In the genomic region with DNA sequence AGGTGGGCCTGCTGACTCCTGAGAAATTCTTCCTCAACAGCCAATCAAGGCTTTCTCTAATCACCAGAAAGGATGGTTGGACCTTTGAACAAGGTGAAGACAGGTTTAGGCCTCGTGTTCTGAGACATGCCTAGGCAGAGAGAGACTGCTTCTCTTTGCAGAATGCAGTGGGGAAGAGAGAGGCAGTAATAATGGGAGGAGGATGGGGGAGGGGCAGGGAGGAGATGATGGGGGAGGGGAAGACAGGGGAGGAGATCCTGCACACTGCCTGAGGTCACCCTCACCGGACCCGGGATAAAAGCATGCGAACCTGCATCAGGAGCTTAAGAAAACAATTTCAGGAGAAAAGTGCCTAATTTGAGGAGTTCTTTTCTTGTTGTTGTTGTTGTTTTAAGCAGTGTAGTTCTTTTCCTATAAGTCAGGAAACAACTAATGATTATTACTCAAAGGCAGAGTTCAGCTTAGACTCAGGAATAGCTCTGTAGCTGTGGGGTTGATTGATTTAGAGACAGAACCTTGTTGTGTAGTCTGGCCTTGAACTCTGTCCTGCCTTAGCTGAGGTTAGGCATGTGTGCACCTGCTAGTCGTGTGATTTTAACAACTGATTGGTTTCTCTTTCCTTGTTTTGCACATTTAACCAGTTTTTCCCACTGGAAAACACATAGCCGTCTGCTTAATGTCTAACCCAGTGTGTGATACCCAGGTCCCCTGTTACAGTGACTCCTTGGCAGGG, we compare ENCODE assay signal across 17 mouse cellular contexts. TPM values are rescaled to one million over a fixed set of nuclear protein-coding genes. Genes with fewer than 3 reads are reported as not detected.
DNase-seq lines count a peak whose midpoint lies in the region; ATAC-seq and TF ChIP-seq lines count a peak whose summit lies in the region.
"Had no signal": no experiment of that assay in that cellular context is flagged by ENCODE, and none has a peak within 500 bp of the region (broad histone marks: within the 10 kb centered on the region; RNA-seq: fewer than 3 reads in every experiment).

No protein-coding gene starts in this region.

- H3K4me1 ChIP-seq in forebrain, embryonic 13.5 days: 0 out of 2 replicates have a peak, but pooled peaks cover 4% of the 10 kb centered on the region
- no peaks in the 10 kb centered on the region for H3K4me1 ChIP-seq in forebrain, embryonic 14.5 days (ENCODE audit: control insufficient read depth, insufficient read depth, low read length)
- H3K4me1 ChIP-seq in heart, postnatal 0 days (ENCODE audit: control insufficient read depth, insufficient read depth): peaks cover 16% of the 10 kb centered on the region
- peaks cover 25% of the 10 kb centered on the region for H3K4me1 ChIP-seq in neural tube, embryonic 13.5 days (replicated peaks)
- H3K4me1 ChIP-seq in neural tube, embryonic 15.5 days: peaks cover 11% of the 10 kb centered on the region; the same call in 1 of the 2 replicates
- peaks cover 10% of the 10 kb centered on the region for H3K4me1 ChIP-seq in stomach, embryonic 16.5 days (ENCODE audit: control insufficient read depth, insufficient read depth, low read length)

- TF ChIP-seq EP300 in heart, postnatal 0 days (IDR thresholded peaks at IDR 0.05; ENCODE audit: low read depth): no peak

- peak overlapping the region; percentile 22; the same call in 1 of the 2 replicates for H3K27ac ChIP-seq in forebrain, embryonic 13.5 days
- H3K27ac ChIP-seq in forebrain, embryonic 14.5 days (ENCODE audit: low read depth, low read length): no peak overlapping the region
- peak overlapping the region; percentile 74 for H3K27ac ChIP-seq in heart, postnatal 0 days (ENCODE audit: low read depth)
- H3K27ac ChIP-seq in neural tube, embryonic 13.5 days (replicated peaks): 0 out of 2 replicates have a peak overlapping the region, but pooled peaks have one; percentile 6
- H3K27ac ChIP-seq in neural tube, embryonic 15.5 days (replicated peaks): no peak overlapping the region
- H3K27ac ChIP-seq in stomach, embryonic 16.5 days (ENCODE audit: low read length): 0 out of 2 replicates have a peak overlapping the region, but pooled peaks have one; percentile 15

- no peak overlapping the region for H3K4me2 ChIP-seq in forebrain, embryonic 13.5 days
- no peak overlapping the region for H3K4me2 ChIP-seq in forebrain, embryonic 14.5 days (ENCODE audit: low read length)
- no peak overlapping the region for H3K4me2 ChIP-seq in heart, postnatal 0 days (ENCODE audit: low read depth, low read length)
- no peak overlapping the region for H3K4me2 ChIP-seq in neural tube, embryonic 13.5 days
- no peak overlapping the region for H3K4me2 ChIP-seq in neural tube, embryonic 15.5 days
- no peak overlapping the region for H3K4me2 ChIP-seq in stomach, embryonic 16.5 days (ENCODE audit: low read depth, low read length)
- H3K4me2 ChIP-seq: limb, embryonic 15.5 days; midbrain, embryonic 11.5 days had no signal

- DNase-seq in forebrain, embryonic 14.5 days (ENCODE audit: low spot score): no peak
- DNase-seq in heart, postnatal 0 days (ENCODE audit: low spot score): no peak
- DNase-seq in heart, adult 11 months: no peak
- no peak for DNase-seq in layer of hippocampus, postnatal 25 days (ENCODE audit: extremely low spot score in 1 of 2, low spot score in 1 of 2)
- DNase-seq: adrenal gland, adult 8-10 months; cerebellum, postnatal 14 days; kidney, adult 2 months; lung, postnatal 14 days; right cerebral cortex, postnatal 4 days had no signal

- ATAC-seq in forebrain, embryonic 13.5 days: no peak
- ATAC-seq in forebrain, embryonic 14.5 days: no peak
- ATAC-seq in heart, postnatal 0 days (ENCODE audit: insufficient read depth, low read depth): no peak
- no peak for ATAC-seq in neural tube, embryonic 13.5 days (ENCODE audit: low read depth)
- no peak for ATAC-seq in neural tube, embryonic 15.5 days (ENCODE audit: low FRiP score)
- ATAC-seq in stomach, embryonic 16.5 days (ENCODE audit: insufficient read depth, low FRiP score): no peak

- H3K36me3 ChIP-seq in forebrain, embryonic 13.5 days (ENCODE audit: poor library complexity, severe bottlenecking): peaks cover 16% of the 10 kb centered on the region
- peaks cover 10% of the 10 kb centered on the region; the same call in 1 of the 2 replicates for H3K36me3 ChIP-seq in forebrain, embryonic 14.5 days (ENCODE audit: control insufficient read depth, insufficient read depth, low read length)
- H3K36me3 ChIP-seq in heart, postnatal 0 days (replicated peaks; ENCODE audit: control insufficient read depth, insufficient read depth, low read length): peaks cover 16% of the 10 kb centered on the region
- peaks cover 64% of the 10 kb centered on the region for H3K36me3 ChIP-seq in neural tube, embryonic 13.5 days
- H3K36me3 ChIP-seq in neural tube, embryonic 15.5 days: peaks cover 16% of the 10 kb centered on the region
- H3K36me3 ChIP-seq in stomach, embryonic 16.5 days (ENCODE audit: control insufficient read depth, insufficient read depth, low read length): no peaks in the 10 kb centered on the region
- H3K36me3 ChIP-seq: limb, embryonic 15.5 days had no signal

- H3K9ac ChIP-seq in forebrain, embryonic 13.5 days: no peak overlapping the region
- no peak overlapping the region for H3K9ac ChIP-seq in forebrain, embryonic 14.5 days (ENCODE audit: low read length)
- H3K9ac ChIP-seq in heart, postnatal 0 days (replicated peaks; ENCODE audit: low read depth, low read length): no peak overlapping the region
- no peak overlapping the region for H3K9ac ChIP-seq in neural tube, embryonic 13.5 days
- H3K9ac ChIP-seq in neural tube, embryonic 15.5 days (replicated peaks): no peak overlapping the region
- H3K9ac ChIP-seq in stomach, embryonic 16.5 days (ENCODE audit: low read length): no peak overlapping the region
- H3K9ac ChIP-seq: limb, embryonic 15.5 days had no signal

- no peak overlapping the region for H3K4me3 ChIP-seq in forebrain, embryonic 13.5 days
- H3K4me3 ChIP-seq in forebrain, embryonic 14.5 days (ENCODE audit: low read depth, low read length): no peak overlapping the region
- no peak overlapping the region for H3K4me3 ChIP-seq in heart, postnatal 0 days (ENCODE audit: low read depth, low read length)
- no peak overlapping the region for H3K4me3 ChIP-seq in neural tube, embryonic 13.5 days
- H3K4me3 ChIP-seq in neural tube, embryonic 15.5 days (replicated peaks): no peak overlapping the region
- no peak overlapping the region for H3K4me3 ChIP-seq in stomach, embryonic 16.5 days (replicated peaks; ENCODE audit: low read length)
- H3K4me3 ChIP-seq: limb, embryonic 15.5 days; myocyte had no signal

- TF ChIP-seq CTCF in heart, postnatal 0 days (IDR thresholded peaks at IDR 0.05; ENCODE audit: low read depth): no peak

- 52% methylated on average over 6 of the region's 6 CpGs for WGBS in forebrain, embryonic 13.5 days
- WGBS in forebrain, embryonic 14.5 days: 48% methylated on average over 6 of the region's 6 CpGs
- 47% methylated on average over 6 of the region's 6 CpGs for WGBS in heart, postnatal 0 days
- 50% methylated on average over 6 of the region's 6 CpGs for WGBS in neural tube, embryonic 13.5 days
- WGBS in neural tube, embryonic 15.5 days: 50% methylated on average over 6 of the region's 6 CpGs
- WGBS in stomach, embryonic 16.5 days: 43% methylated on average over 6 of the region's 6 CpGs

- H3K9me3 ChIP-seq in forebrain, embryonic 13.5 days (replicated peaks): no peaks in the 10 kb centered on the region
- no peaks in the 10 kb centered on the region for H3K9me3 ChIP-seq in forebrain, embryonic 14.5 days (replicated peaks; ENCODE audit: control insufficient read depth, low read length)
- no peaks in the 10 kb centered on the region for H3K9me3 ChIP-seq in heart, postnatal 0 days (replicated peaks; ENCODE audit: control insufficient read depth, low read length)
- H3K9me3 ChIP-seq in neural tube, embryonic 13.5 days: no peaks in the 10 kb centered on the region
- no peaks in the 10 kb centered on the region for H3K9me3 ChIP-seq in neural tube, embryonic 15.5 days (replicated peaks)
- H3K9me3 ChIP-seq in stomach, embryonic 16.5 days (replicated peaks; ENCODE audit: control insufficient read depth, low read length): no peaks in the 10 kb centered on the region
- H3K9me3 ChIP-seq: limb, embryonic 15.5 days had no signal

- H3K27me3 ChIP-seq in forebrain, embryonic 13.5 days: no peaks in the 10 kb centered on the region
- no peaks in the 10 kb centered on the region for H3K27me3 ChIP-seq in forebrain, embryonic 14.5 days (replicated peaks; ENCODE audit: control insufficient read depth, insufficient read depth, low read length)
- H3K27me3 ChIP-seq in heart, postnatal 0 days (ENCODE audit: control insufficient read depth, insufficient read depth, low read length): no peaks in the 10 kb centered on the region
- no peaks in the 10 kb centered on the region for H3K27me3 ChIP-seq in neural tube, embryonic 13.5 days
- H3K27me3 ChIP-seq in neural tube, embryonic 15.5 days (replicated peaks): no peaks in the 10 kb centered on the region
- H3K27me3 ChIP-seq in stomach, embryonic 16.5 days (ENCODE audit: control insufficient read depth, insufficient read depth, low read length): no peaks in the 10 kb centered on the region
- H3K27me3 ChIP-seq: limb, embryonic 15.5 days had no signal

RNA-seq across cellular contexts. Expression of a gene that starts 30.0 kb away (rescaled TPM):
- polyA plus RNA-seq in forebrain, embryonic 13.5 days (2015; fragmentation: Nextera tagmentation; extraction: Ambion mirVana): 28.1 and 32.8 TPM in 2 replicates
- polyA plus RNA-seq in forebrain, embryonic 14.5 days (2014; fragmentation: Nextera tagmentation; extraction: Ambion mirVana): 26.8 and 34.5 TPM in 2 replicates
- total RNA-seq in heart, postnatal 0 days (2014; rRNA removed; ENCODE audit: low replicate concordance): 35.9 and 47.8 TPM in 2 replicates
- polyA plus RNA-seq in heart, postnatal 0 days (2015; fragmentation: Nextera tagmentation; extraction: Ambion mirVana): 24.4 and 28.9 TPM in 2 replicates
- polyA plus RNA-seq in neural tube, embryonic 13.5 days (2015; fragmentation: Nextera tagmentation; extraction: Ambion mirVana): 53.0 and 59.8 TPM in 2 replicates
- polyA plus RNA-seq in neural tube, embryonic 15.5 days (2015; fragmentation: Nextera tagmentation; extraction: Ambion mirVana): 41.2 and 45.7 TPM in 2 replicates
- polyA plus RNA-seq in stomach, embryonic 16.5 days (2015; fragmentation: Nextera tagmentation; extraction: Ambion mirVana): 17.1 and 19.6 TPM in 2 replicates
- 10 to 100 TPM; 20.3 to 26.2 TPM for total RNA-seq in layer of hippocampus, postnatal 25 days (2021)

RNA-seq across cellular contexts. Expression of a gene that starts 54.6 kb away (rescaled TPM):
- 2.3 and 2.5 TPM in 2 replicates for polyA plus RNA-seq in forebrain, embryonic 13.5 days (2015; fragmentation: Nextera tagmentation; extraction: Ambion mirVana)
- polyA plus RNA-seq in forebrain, embryonic 14.5 days (2014; fragmentation: Nextera tagmentation; extraction: Ambion mirVana): 3.8 and 4.5 TPM in 2 replicates
- total RNA-seq in heart, postnatal 0 days (2014; rRNA removed; ENCODE audit: low replicate concordance): 0.73 and 1.6 TPM in 2 replicates
- polyA plus RNA-seq in heart, postnatal 0 days (2015; fragmentation: Nextera tagmentation; extraction: Ambion mirVana): 0.59 and 0.75 TPM in 2 replicates
- polyA plus RNA-seq in neural tube, embryonic 13.5 days (2015; fragmentation: Nextera tagmentation; extraction: Ambion mirVana): 13.4 and 16.9 TPM in 2 replicates
- 1.7 and 2.2 TPM in 2 replicates for polyA plus RNA-seq in neural tube, embryonic 15.5 days (2015; fragmentation: Nextera tagmentation; extraction: Ambion mirVana)
- 0.14 and 0.34 TPM in 2 replicates for polyA plus RNA-seq in stomach, embryonic 16.5 days (2015; fragmentation: Nextera tagmentation; extraction: Ambion mirVana)
- 1 to 10 TPM; 2.2 to 3.5 TPM for total RNA-seq in layer of hippocampus, postnatal 25 days (2021)
- total RNA-seq: hematopoietic stem cell, adult 5-6 weeks had no signal
- polyA plus RNA-seq: myocyte had no signal

RNA-seq across cellular contexts. Expression of a gene that starts 58.2 kb away (rescaled TPM):
- 261 and 291 TPM in 2 replicates for polyA plus RNA-seq in forebrain, embryonic 13.5 days (2015; fragmentation: Nextera tagmentation; extraction: Ambion mirVana)
- 102 and 115 TPM in 2 replicates for polyA plus RNA-seq in forebrain, embryonic 14.5 days (2014; fragmentation: Nextera tagmentation; extraction: Ambion mirVana)
- total RNA-seq in heart, postnatal 0 days (2014; rRNA removed; ENCODE audit: low replicate concordance): 811 and 864 TPM in 2 replicates
- polyA plus RNA-seq in heart, postnatal 0 days (2015; fragmentation: Nextera tagmentation; extraction: Ambion mirVana): 522 and 571 TPM in 2 replicates
- polyA plus RNA-seq in neural tube, embryonic 13.5 days (2015; fragmentation: Nextera tagmentation; extraction: Ambion mirVana): 462 and 484 TPM in 2 replicates
- 332 and 435 TPM in 2 replicates for polyA plus RNA-seq in neural tube, embryonic 15.5 days (2015; fragmentation: Nextera tagmentation; extraction: Ambion mirVana)
- polyA plus RNA-seq in stomach, embryonic 16.5 days (2015; fragmentation: Nextera tagmentation; extraction: Ambion mirVana): 1,327 and 1,379 TPM in 2 replicates
- total RNA-seq in layer of hippocampus, postnatal 25 days (2021): 10 to 100 TPM; 29.1 to 30.3 TPM

Comparison
In these comparisons a context has a peak if more than half of its experiments do, and no peak if none do; other contexts are left out.
1. H3K27ac ChIP-seq: peak in forebrain, embryonic 13.5 days (single experiment), heart, postnatal 0 days (single experiment), neural tube, embryonic 13.5 days (single experiment) and stomach, embryonic 16.5 days (single experiment); none in forebrain, embryonic 14.5 days (single experiment) and neural tube, embryonic 15.5 days (single experiment).